Mouse (Mus musculus) kidney, embryonic 15.5 days (tissue): ENCODE data around the gene Lrpap1. TPM values are rescaled to one million over a fixed set of nuclear protein-coding genes. Genes with fewer than 3 reads are reported as not detected.
A peak's percentile ranks its signal among the peaks of the same experiment; 100 is the strongest.

ENCODE experiments used
- ATAC-seq: fragments of 200-750 bp; cut with Nextera tagmentation; replicated peaks from 2 replicates; pipeline ENCODE4 v1.8.0; 2017; ENCODE audit warnings: moderate TSS enrichment; ENCODE audit not compliant: low FRiP score
- H3K27ac ChIP-seq: fragments of 300-500 bp; sonication (generic); 2 replicates; pipeline ENCODE4 v1.5.1; 2015; ENCODE audit warnings: mild to moderate bottlenecking, inconsistent platforms
- H3K27me3 ChIP-seq: fragments of 300-500 bp; sonication (generic); 2 replicates; pipeline ENCODE4 v1.6.1; 2015; ENCODE audit warnings: inconsistent platforms
- H3K36me3 ChIP-seq: fragments of 300-500 bp; sonication (generic); 2 replicates; pipeline ENCODE4 v1.6.1; 2015; ENCODE audit warnings: inconsistent platforms
- H3K4me1 ChIP-seq: fragments of 300-500 bp; sonication (generic); 2 replicates; pipeline ENCODE4 v1.6.1; 2015; ENCODE audit warnings: inconsistent platforms
- H3K4me2 ChIP-seq: fragments of 300-500 bp; sonication (generic); 2 replicates; pipeline ENCODE4 v1.6.1; 2015; ENCODE audit warnings: moderate library complexity, mild to moderate bottlenecking, inconsistent platforms
- H3K4me3 ChIP-seq: fragments of 300-500 bp; sonication (generic); replicated peaks from 2 replicates; pipeline ENCODE4 v1.5.1; 2015; ENCODE audit warnings: mild to moderate bottlenecking, inconsistent platforms
- H3K9ac ChIP-seq: fragments of 300-500 bp; sonication (generic); 2 replicates; pipeline ENCODE4 v1.6.1; 2015; ENCODE audit warnings: mild to moderate bottlenecking, inconsistent platforms
- H3K9me3 ChIP-seq: fragments of 300-500 bp; sonication (generic); replicated peaks from 2 replicates; pipeline ENCODE4 v1.6.1; 2016; ENCODE audit warnings: inconsistent platforms
- WGBS: fragments of 180-500 bp; shearing (Covaris S2); methylation state at CpG from one replicate; pipeline ENCODE4 v1.1.7; 2015; ENCODE audit warnings: mixed read lengths; 5-methylcytosine and 5-hydroxymethylcytosine counted together
- polyA plus RNA-seq: library from polyadenylated mRNA; unstranded; fragments of >200 nt; fragmentation: Nextera tagmentation; extraction: Ambion mirVana; gene quantifications from 2 replicates; pipeline ENCODE4 v1.2.1, GENCODE M21; 2015

Gene Lrpap1
- polyA plus RNA-seq, 1 experiment from 2014 or later = 196 TPM

GRCm38 (mm10) chr5:35137510-35138182, 32.1 kb upstream of the Lrpap1 start:
- Histone ChIP-seq H3K4me2 (no peak overlapping the region), H3K27ac (no peak overlapping the region), H3K4me3 (no peak overlapping the region), H3K9ac (no peak overlapping the region), H3K4me1 (no peaks in the 10 kb centered on the region), H3K27me3 (peaks cover 8% of the 10 kb centered on the region; the same call in 1 of the 2 replicates), H3K9me3 (no peaks in the 10 kb centered on the region), H3K36me3 (no peaks in the 10 kb centered on the region)
- WGBS = 69% methylated on average over 13 of the region's 13 CpGs
- no peak for ATAC-seq

DNA sequence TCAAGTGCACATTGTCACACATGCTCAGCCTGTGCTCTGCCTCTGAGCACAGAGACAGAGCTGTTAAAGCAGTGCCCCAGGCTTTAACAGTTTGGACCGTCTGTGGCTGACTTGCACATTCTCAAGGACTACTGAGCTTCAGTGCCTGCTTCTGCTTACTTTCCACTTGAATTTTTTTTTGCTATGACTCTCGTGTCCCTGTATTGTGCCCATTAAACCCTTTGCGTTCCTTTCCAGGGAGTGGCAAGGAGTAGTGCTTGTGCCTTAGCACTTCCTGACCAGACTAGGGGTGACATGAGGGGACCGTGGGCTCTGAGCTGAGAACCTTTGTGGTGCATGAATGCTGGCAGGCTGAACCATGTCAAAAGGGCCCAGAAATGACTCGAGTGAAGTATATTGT, 30.3 kb upstream of the Lrpap1 start:
- ATAC-seq = no peak
- Histone ChIP-seq H3K27ac (no peak overlapping the region), H3K36me3 (no peaks in the 10 kb centered on the region), H3K4me2 (no peak overlapping the region), H3K9me3 (no peaks in the 10 kb centered on the region), H3K4me3 (no peak overlapping the region), H3K9ac (no peak overlapping the region), H3K4me1 (no peaks in the 10 kb centered on the region), H3K27me3 (0 out of 2 replicates have a peak, but pooled peaks cover 1% of the 10 kb centered on the region)
- WGBS = 63% methylated on average over 5 of the region's 5 CpGs

DNA sequence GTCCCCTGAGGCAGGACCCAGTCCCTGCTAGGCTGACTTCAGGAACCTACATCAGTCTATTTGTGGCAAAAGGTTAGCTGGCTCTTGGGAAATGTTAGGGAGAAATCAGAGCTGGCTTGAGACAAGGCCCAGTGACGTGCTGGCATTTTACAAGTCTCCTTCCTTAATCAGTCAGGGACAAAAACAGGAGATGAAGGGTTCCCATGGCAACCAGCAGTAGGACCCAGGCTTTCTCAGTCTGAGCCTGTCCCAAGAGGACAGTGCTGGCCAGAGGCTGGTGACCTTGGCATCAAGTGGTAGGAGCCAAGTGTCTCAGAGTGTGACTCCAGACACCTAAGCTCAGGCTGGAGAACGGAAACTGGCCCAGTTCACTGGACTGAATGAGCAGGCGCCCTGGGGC, 28.7 kb upstream of the Lrpap1 start:
- Histone ChIP-seq H3K9me3 (no peaks in the 10 kb centered on the region), H3K36me3 (no peaks in the 10 kb centered on the region), H3K4me2 (no peak overlapping the region), H3K27me3 (no peaks in the 10 kb centered on the region), H3K4me1 (no peaks in the 10 kb centered on the region), H3K27ac (no peak overlapping the region), H3K9ac (no peak overlapping the region), H3K4me3 (no peak overlapping the region)
- WGBS = 52% methylated on average over 3 of the region's 3 CpGs
- ATAC-seq = no peak

DNA sequence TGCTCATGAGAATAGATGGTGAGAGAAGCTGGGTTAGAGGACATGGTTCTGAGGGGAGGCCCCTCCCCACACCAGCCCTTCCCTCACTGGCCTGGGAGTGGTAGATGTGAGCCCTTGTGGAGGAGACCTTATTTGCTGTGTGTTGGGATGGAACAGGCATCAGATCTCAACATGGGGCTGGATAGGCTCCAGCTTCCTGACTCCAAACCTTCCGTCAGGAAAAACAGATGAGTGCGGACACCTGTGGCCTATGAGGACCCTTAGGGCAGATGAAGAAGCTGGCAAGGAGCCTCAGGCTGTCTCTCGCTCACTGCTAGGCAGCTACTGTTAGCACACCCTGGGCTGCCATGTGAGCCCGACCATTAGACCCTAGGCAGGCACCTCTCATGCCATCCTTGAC, 27.9 kb upstream of the Lrpap1 start:
- H3K9ac ChIP-seq = no peak overlapping the region
- no peak overlapping the region for H3K4me3 ChIP-seq
- no peaks in the 10 kb centered on the region for H3K27me3 ChIP-seq
- H3K4me1 ChIP-seq = no peaks in the 10 kb centered on the region
- WGBS = 91% methylated on average over 4 of the region's 4 CpGs
- no peak overlapping the region for H3K4me2 ChIP-seq
- no peaks in the 10 kb centered on the region for H3K9me3 ChIP-seq
- H3K36me3 ChIP-seq = no peaks in the 10 kb centered on the region
- no peak overlapping the region for H3K27ac ChIP-seq
- no peak for ATAC-seq

DNA sequence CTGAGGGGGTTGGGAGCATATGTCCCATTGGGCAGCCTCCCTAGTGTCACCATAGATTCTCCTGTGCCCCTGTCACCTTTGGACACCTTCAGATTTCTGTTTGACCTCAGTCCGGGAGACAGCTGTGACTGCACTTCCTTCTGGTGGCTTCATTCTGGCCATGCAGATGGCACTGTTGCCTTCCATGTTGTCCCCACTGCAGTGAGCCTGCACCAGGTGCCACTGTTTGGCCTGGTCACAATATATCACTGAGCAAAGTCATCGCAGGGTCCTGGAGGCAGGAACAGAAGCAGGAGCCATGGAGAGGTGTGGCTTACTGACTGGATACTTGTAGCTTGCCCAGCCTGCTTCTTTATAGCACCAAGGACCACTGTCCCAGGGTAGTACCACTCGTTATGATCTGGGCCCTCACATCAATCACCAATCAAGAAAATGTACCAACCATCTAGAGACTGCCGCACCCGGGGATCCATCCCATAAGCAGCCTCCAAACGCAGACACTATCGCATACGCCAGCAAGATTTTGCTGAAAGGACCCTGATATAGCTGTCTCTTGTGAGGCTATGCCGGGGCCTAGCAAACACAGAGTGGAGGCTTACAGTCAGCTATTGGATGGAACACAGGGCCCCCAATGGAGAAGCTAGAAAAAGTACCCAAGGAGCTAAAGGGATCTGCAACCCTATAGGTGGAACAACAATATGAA, 26.9 kb upstream of the Lrpap1 start:
- ATAC-seq = no peak
- H3K4me3 ChIP-seq = no peak overlapping the region
- no peaks in the 10 kb centered on the region for H3K9me3 ChIP-seq
- no peaks in the 10 kb centered on the region for H3K36me3 ChIP-seq
- H3K4me1 ChIP-seq = no peaks in the 10 kb centered on the region
- H3K27ac ChIP-seq = no peak overlapping the region
- 94% methylated on average over 9 of the region's 9 CpGs for WGBS
- H3K9ac ChIP-seq = no peak overlapping the region
- no peaks in the 10 kb centered on the region for H3K27me3 ChIP-seq
- H3K4me2 ChIP-seq = no peak overlapping the region

DNA sequence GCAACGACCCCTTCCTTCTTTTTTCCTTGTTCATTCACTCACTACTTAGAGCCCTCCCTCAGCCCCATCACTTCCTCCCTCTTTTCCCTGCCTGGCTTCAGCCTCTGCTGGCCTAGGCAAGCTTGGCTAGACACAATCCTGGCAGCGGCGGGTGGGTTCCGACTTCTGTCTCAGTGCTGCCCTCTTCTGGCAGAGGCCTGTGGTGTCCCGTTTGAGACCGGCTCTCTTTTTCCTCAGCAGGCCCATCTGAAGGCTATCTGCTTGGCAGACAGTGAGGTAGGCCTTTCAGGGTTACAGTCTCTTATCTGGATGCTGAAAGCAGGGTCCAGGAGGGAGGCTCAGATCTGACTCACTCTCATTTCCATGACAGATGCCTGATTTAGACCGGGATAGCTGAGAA, 26.2 kb upstream of the Lrpap1 start:
- no peak overlapping the region for H3K9ac ChIP-seq
- no peaks in the 10 kb centered on the region for H3K9me3 ChIP-seq
- no peak overlapping the region for H3K4me2 ChIP-seq
- no peaks in the 10 kb centered on the region for H3K36me3 ChIP-seq
- 0 out of 2 replicates have a peak, but pooled peaks have one; percentile 22 for ATAC-seq
- no peak overlapping the region for H3K4me3 ChIP-seq
- no peaks in the 10 kb centered on the region for H3K27me3 ChIP-seq
- 7% methylated on average over 7 of the region's 7 CpGs for WGBS
- no peak overlapping the region for H3K27ac ChIP-seq
- H3K4me1 ChIP-seq = no peaks in the 10 kb centered on the region

GRCm38 (mm10) chr5:35131237-35131636, 25.7 kb upstream of the Lrpap1 start:
- no peak for ATAC-seq
- no peak overlapping the region for H3K9ac ChIP-seq
- H3K27me3 ChIP-seq = no peaks in the 10 kb centered on the region
- no peaks in the 10 kb centered on the region for H3K36me3 ChIP-seq
- H3K9me3 ChIP-seq = no peaks in the 10 kb centered on the region
- no peak overlapping the region for H3K4me3 ChIP-seq
- H3K4me2 ChIP-seq = no peak overlapping the region
- no peaks in the 10 kb centered on the region for H3K4me1 ChIP-seq
- WGBS = 34% methylated on average over 1 of the region's 1 CpGs
- H3K27ac ChIP-seq = no peak overlapping the region

DNA sequence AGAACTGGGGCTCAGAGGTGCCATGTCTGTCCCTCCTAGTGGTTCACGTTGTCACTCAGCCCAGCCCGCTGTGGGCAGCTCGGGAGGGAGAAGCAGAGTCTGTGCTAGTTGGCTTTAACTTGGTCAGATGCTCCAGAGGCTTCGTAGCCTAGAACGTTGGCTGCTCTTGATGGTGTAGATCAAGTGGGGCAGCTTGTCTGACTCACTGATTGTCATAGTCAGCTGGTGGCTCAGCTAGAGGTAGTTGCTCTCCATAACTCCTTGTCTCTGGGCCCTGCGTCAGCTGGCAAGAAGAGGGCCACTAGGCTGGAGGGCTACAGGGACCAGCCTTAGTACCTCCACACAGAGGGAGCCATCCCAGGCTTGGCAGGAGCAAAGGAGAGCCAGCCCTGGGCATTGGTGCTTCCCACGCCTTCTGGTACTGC, 24.2 kb upstream of the Lrpap1 start:
- Histone ChIP-seq H3K9me3 (no peaks in the 10 kb centered on the region), H3K4me3 (no peak overlapping the region), H3K4me2 (no peak overlapping the region), H3K27me3 (no peaks in the 10 kb centered on the region), H3K4me1 (no peaks in the 10 kb centered on the region), H3K27ac (no peak overlapping the region), H3K9ac (no peak overlapping the region), H3K36me3 (no peaks in the 10 kb centered on the region)
- WGBS = 87% methylated on average over 7 of the region's 7 CpGs
- ATAC-seq = no peak

DNA sequence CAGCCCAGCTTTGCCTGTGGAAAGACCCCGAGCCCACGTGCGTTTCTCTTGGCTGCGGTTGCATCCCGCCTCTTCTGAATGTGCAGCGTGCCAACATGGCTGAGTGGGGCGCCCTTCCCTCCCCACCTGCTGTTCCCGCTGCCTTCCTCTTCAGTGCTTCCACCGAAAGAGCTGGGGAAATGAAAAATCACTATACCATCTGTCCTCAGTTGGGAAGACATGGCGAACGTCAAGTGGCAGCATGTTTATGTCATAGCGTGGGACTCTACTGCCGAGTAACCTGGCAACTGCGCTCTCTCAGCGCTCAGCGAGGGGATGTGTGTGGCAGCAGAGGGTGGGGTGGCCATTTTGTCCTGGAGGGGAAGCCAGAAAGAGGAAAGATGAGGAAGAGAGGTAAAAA, 23.6 kb upstream of the Lrpap1 start:
- 88% methylated on average over 16 of the region's 16 CpGs for WGBS
- Histone ChIP-seq H3K27ac (no peak overlapping the region), H3K4me2 (no peak overlapping the region), H3K9ac (no peak overlapping the region), H3K9me3 (no peaks in the 10 kb centered on the region), H3K4me1 (no peaks in the 10 kb centered on the region), H3K4me3 (no peak overlapping the region), H3K27me3 (no peaks in the 10 kb centered on the region), H3K36me3 (no peaks in the 10 kb centered on the region)
- ATAC-seq = no peak

- Histone ChIP-seq H3K27me3 (0 out of 2 replicates have a peak, but pooled peaks cover 4% of the 10 kb centered on the region), H3K4me3 (no peak overlapping the region), H3K9ac (no peak overlapping the region), H3K4me2 (no peak overlapping the region), H3K27ac (no peak overlapping the region), H3K9me3 (no peaks in the 10 kb centered on the region), H3K36me3 (no peaks in the 10 kb centered on the region), H3K4me1 (no peaks in the 10 kb centered on the region)
- WGBS = 32% methylated on average over 8 of the region's 8 CpGs
- no peak for ATAC-seq
Measured at GRCm38 (mm10) chr5:35120024-35120423, 14.5 kb upstream of the Lrpap1 start.

GRCm38 (mm10) chr5:35118418-35118817, 12.9 kb upstream of the Lrpap1 start:
- Histone ChIP-seq H3K9ac (no peak overlapping the region), H3K4me3 (no peak overlapping the region), H3K4me2 (no peak overlapping the region), H3K9me3 (no peaks in the 10 kb centered on the region), H3K36me3 (no peaks in the 10 kb centered on the region), H3K4me1 (no peaks in the 10 kb centered on the region), H3K27me3 (0 out of 2 replicates have a peak, but pooled peaks cover 4% of the 10 kb centered on the region), H3K27ac (no peak overlapping the region)
- no peak for ATAC-seq
- WGBS = 90% methylated on average over 2 of the region's 2 CpGs

DNA sequence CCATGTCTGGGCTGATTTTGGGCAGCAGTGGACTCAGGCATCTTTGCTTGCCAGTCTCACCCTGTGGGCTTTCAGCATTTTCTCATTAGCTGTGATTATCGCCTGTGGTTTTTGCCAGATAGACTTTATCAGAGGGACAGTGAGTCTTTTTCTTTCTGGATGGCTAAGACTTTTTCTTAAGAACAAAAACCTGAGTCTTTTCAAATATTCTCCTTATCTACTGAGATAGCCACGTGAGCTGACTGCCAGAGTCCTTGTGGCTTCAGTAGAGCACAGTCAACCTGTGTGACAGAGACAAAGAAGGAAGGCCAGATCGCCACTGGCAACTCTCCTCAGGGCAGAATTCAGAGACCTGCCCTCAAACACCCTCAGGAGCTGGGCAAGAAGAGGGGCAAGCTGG, 12.1 kb upstream of the Lrpap1 start:
- no peak overlapping the region for H3K27ac ChIP-seq
- WGBS = 83% methylated on average over 3 of the region's 3 CpGs
- H3K4me1 ChIP-seq = no peaks in the 10 kb centered on the region
- ATAC-seq = no peak
- no peaks in the 10 kb centered on the region for H3K9me3 ChIP-seq
- no peak overlapping the region for H3K9ac ChIP-seq
- H3K4me2 ChIP-seq = no peak overlapping the region
- 0 out of 2 replicates have a peak, but pooled peaks cover 4% of the 10 kb centered on the region for H3K27me3 ChIP-seq
- no peak overlapping the region for H3K4me3 ChIP-seq
- no peaks in the 10 kb centered on the region for H3K36me3 ChIP-seq
